Mouse (Mus musculus) midbrain, embryonic 14.5 days (tissue): ENCODE data around the gene Ctnna3. TPM values are rescaled to one million over a fixed set of nuclear protein-coding genes. Genes with fewer than 3 reads are reported as not detected.
"Not testable (repeated sequence)": the region's sequence is repeated elsewhere in the genome, so short reads cannot be mapped to it uniquely, and the experiment has no call there.

Experiments
- ATAC-seq: fragments of 200-750 bp; cut with Nextera tagmentation; 2 replicates; pipeline ENCODE4 v1.8.0; 2017; ENCODE audit warnings: moderate number of reproducible peaks, moderate library complexity; ENCODE audit not compliant: low FRiP score, low TSS enrichment
- DNase-seq: peaks from one replicate; pipeline ENCODE4 v3.0.0-alpha.2; 2015
- H3K27ac ChIP-seq: fragments of 300-500 bp; sonication (generic); replicated peaks from 2 replicates; pipeline ENCODE4 v1.5.1; 2014; ENCODE audit warnings: mild to moderate bottlenecking, low read depth, low read length, moderate library complexity
- H3K27me3 ChIP-seq: fragments of 300-500 bp; sonication (generic); 2 replicates; pipeline ENCODE4 v1.6.1; 2014; ENCODE audit warnings: low read length, control low read depth, mixed read lengths; ENCODE audit not compliant: control insufficient read depth, insufficient read depth
- H3K36me3 ChIP-seq: fragments of 300-500 bp; sonication (generic); 2 replicates; pipeline ENCODE4 v1.6.1; 2014; ENCODE audit warnings: low read length, control low read depth; ENCODE audit not compliant: control insufficient read depth, insufficient read depth
- H3K4me1 ChIP-seq: fragments of 300-500 bp; sonication (generic); 2 replicates; pipeline ENCODE4 v1.6.1; 2014; ENCODE audit warnings: mild to moderate bottlenecking, antibody characterized with exemption, low read length, control low read depth; ENCODE audit not compliant: control insufficient read depth, insufficient read depth
- H3K4me2 ChIP-seq: fragments of 300-500 bp; sonication (generic); 2 replicates; pipeline ENCODE4 v1.6.1; 2014; ENCODE audit warnings: mild to moderate bottlenecking, low read length, moderate library complexity
- H3K4me3 ChIP-seq: fragments of 300-500 bp; sonication (generic); replicated peaks from 2 replicates; pipeline ENCODE4 v1.5.1; 2014; ENCODE audit warnings: low read depth, low read length
- H3K9ac ChIP-seq: fragments of 300-500 bp; sonication (generic); replicated peaks from 2 replicates; pipeline ENCODE4 v1.6.1; 2014; ENCODE audit warnings: mild to moderate bottlenecking, low read length, moderate library complexity
- H3K9me3 ChIP-seq: fragments of 300-500 bp; sonication (generic); 2 replicates; pipeline ENCODE4 v1.6.1; 2016; ENCODE audit warnings: low read length, control low read depth, mixed read lengths; ENCODE audit not compliant: control insufficient read depth
- WGBS: fragments of 180-500 bp; shearing (Covaris S2); extraction: QIAGEN DNeasy Blood & Tissue Kit; methylation state at CpG from one replicate; pipeline ENCODE4 v1.1.7; 2014; 5-methylcytosine and 5-hydroxymethylcytosine counted together
- polyA plus RNA-seq: library from polyadenylated mRNA; unstranded; fragments of >200 nt; fragmentation: Nextera tagmentation; extraction: Ambion mirVana; gene quantifications from 2 replicates; pipeline ENCODE4 v1.2.1, GENCODE M21; 2014

Gene Ctnna3
- polyA plus RNA-seq, 1 experiment from 2014 or later, result 1.1 TPM

DNA sequence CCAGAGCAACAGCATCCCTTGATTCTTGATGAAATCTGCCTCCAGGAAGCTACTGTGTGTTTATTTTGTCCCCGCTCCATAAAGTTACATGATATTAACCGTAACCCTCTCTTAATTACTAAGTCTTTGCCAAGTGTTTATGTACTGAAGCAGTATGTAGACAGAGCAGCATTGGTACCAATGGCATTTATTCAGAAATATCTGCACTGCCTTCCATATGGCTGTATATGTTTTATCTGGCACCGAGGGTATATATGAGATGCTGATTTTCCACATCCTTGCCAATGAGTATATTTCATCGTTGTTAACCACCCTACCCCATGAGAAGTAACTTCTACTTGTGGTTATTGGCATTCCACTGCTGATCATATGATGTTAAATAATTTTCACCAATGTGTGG is 947.9 kb downstream of the Ctnna3 start:
- Histone ChIP-seq H3K27ac (no peak overlapping the region), H3K27me3 (no peaks in the 10 kb centered on the region), H3K4me2 (no peak overlapping the region), H3K4me3 (no peak overlapping the region), H3K4me1 (no peaks in the 10 kb centered on the region), H3K36me3 (no peaks in the 10 kb centered on the region), H3K9me3 (no peaks in the 10 kb centered on the region), H3K9ac (no peak overlapping the region)
- ATAC-seq, result no peak
- DNase-seq, result no peak
- WGBS, result 91% methylated on average over 4 of the region's 4 CpGs

DNA sequence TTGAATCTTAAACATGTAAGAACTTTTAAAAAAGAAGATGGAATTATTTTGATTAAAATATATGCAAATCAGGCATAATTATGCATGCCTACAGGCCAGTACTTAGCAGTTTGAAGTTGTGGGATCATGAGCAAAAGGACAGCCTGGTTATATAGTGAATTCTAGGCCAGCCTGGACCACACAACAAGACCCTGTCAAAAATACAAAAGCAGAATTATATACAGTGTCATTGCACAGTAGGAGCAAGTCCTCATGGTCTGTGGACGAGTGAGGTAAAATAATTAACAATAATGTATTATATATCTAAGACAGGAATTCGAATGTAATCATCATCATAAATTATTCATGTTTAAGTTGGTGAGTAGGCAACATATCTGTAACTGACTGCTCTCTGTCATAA is 966.7 kb downstream of the Ctnna3 start:
- H3K4me3 ChIP-seq, result no peak overlapping the region
- H3K9ac ChIP-seq, result no peak overlapping the region
- ATAC-seq (no peak), DNase-seq (no peak)
- no peak overlapping the region for H3K27ac ChIP-seq
- H3K9me3 ChIP-seq, result no peaks in the 10 kb centered on the region
- WGBS, result 46% methylated on average over 2 of the region's 2 CpGs
- no peaks in the 10 kb centered on the region for H3K4me1 ChIP-seq
- no peaks in the 10 kb centered on the region for H3K27me3 ChIP-seq
- H3K36me3 ChIP-seq, result no peaks in the 10 kb centered on the region
- no peak overlapping the region for H3K4me2 ChIP-seq

DNA sequence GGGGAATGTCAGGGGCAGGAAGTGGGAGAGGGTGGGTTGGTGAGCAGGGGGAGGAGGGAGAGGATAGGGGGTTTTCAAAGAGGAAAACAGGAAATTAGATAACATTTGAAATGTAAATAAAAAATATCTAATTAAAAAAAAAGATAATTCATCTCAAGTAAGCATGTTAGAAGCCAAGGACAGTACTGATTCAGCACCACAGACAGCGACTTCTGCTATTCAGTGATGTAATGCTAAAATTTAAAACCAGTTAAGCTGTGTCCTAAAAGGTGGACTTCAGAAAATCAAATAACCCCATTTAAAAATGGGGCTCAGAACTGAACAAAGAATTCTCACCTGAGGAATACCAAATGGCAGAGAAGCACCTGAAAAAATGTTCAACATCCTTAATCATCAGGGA is 988.5 kb downstream of the Ctnna3 start:
- not testable (repeated sequence) for H3K27me3 ChIP-seq, H3K9ac ChIP-seq, H3K4me1 ChIP-seq, DNase-seq, H3K4me2 ChIP-seq, H3K9me3 ChIP-seq, H3K4me3 ChIP-seq, H3K36me3 ChIP-seq, H3K27ac ChIP-seq, ATAC-seq
- 27% methylated on average over 1 of the region's 1 CpGs for WGBS

GRCm38 (mm10) chr10:64438736-64439135 is 1008.8 kb downstream of the Ctnna3 start:
- H3K27me3 ChIP-seq, result no peaks in the 10 kb centered on the region
- no peaks in the 10 kb centered on the region for H3K36me3 ChIP-seq
- no peak for DNase-seq
- no peak for ATAC-seq
- no peak overlapping the region for H3K27ac ChIP-seq
- no peak overlapping the region for H3K9ac ChIP-seq
- no peaks in the 10 kb centered on the region for H3K4me1 ChIP-seq
- no peak overlapping the region for H3K4me2 ChIP-seq
- no peak overlapping the region for H3K4me3 ChIP-seq
- no peaks in the 10 kb centered on the region for H3K9me3 ChIP-seq

DNA sequence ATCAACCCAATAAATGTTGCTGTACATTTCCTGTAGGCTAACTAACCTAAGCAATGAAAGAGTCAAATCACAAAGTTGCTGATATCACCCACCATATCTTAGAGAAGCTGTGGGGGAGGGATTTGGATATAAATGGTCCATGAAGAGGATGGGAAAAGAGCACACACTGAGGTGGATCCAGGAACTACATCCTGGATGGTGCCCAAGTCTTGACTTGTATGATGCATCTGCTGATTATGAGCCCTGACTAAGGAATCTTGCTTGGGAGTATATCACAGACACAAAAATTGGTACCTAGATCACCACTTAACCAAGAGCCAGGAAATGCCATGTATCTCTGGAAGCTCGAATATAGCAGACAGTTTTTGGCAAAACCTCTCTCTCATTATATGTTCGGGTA is 1018.7 kb downstream of the Ctnna3 start:
- WGBS, result 90% methylated on average over 2 of the region's 2 CpGs
- ATAC-seq, result no peak
- Histone ChIP-seq H3K4me1 (no peaks in the 10 kb centered on the region), H3K4me3 (no peak overlapping the region), H3K9ac (no peak overlapping the region), H3K27me3 (no peaks in the 10 kb centered on the region), H3K4me2 (no peak overlapping the region), H3K36me3 (no peaks in the 10 kb centered on the region), H3K9me3 (no peaks in the 10 kb centered on the region), H3K27ac (no peak overlapping the region)
- no peak for DNase-seq

DNA sequence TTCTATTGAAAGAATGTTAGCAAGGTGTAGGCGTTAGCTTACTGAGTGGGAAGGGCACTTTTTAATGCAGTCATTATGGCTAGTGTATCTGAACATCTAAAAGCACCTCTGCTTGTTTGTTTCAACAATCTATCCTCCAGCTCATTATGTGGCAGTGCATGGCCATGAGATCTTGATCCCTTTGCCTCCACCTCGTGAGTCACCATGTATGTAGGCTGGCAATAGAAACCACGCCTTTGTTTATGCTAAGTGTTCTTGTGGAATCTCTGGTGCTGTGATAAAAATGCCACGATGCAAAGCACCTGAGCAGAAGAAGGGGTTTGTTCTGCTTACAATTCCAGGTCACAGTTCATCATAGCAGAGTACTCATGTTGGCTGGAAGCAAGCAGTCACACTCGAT is 1053.4 kb downstream of the Ctnna3 start:
- H3K4me3 ChIP-seq, result no peak overlapping the region
- H3K4me2 ChIP-seq, result no peak overlapping the region
- no peak for ATAC-seq
- no peaks in the 10 kb centered on the region for H3K27me3 ChIP-seq
- 84% methylated on average over 5 of the region's 5 CpGs for WGBS
- no peaks in the 10 kb centered on the region for H3K36me3 ChIP-seq
- H3K4me1 ChIP-seq, result no peaks in the 10 kb centered on the region
- H3K27ac ChIP-seq, result no peak overlapping the region
- H3K9me3 ChIP-seq, result no peaks in the 10 kb centered on the region
- no peak for DNase-seq
- H3K9ac ChIP-seq, result no peak overlapping the region

DNA sequence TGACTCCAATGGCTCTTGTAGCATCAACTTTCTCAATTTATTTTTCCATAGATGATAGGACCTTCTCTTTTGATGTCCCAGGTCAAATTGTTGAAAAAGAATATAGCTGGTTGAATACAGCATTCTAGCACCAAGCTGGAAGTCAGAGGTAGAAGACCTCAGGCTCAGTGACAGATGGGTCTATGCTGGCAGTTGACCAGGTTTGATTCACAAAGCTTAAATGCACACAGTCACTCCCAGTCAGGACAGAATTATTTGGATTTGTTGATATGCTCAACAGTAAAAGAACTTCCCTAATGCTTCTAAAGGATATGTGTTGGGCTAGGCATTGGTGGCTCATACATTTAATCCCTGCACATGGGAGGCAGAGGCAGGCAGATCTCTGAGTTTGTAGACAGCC is 1059.6 kb downstream of the Ctnna3 start:
- Histone ChIP-seq H3K9me3 (no peaks in the 10 kb centered on the region), H3K27ac (no peak overlapping the region), H3K4me1 (no peaks in the 10 kb centered on the region), H3K9ac (no peak overlapping the region), H3K27me3 (no peaks in the 10 kb centered on the region), H3K36me3 (no peaks in the 10 kb centered on the region), H3K4me2 (no peak overlapping the region), H3K4me3 (no peak overlapping the region)
- no peak for ATAC-seq
- DNase-seq, result no peak

DNA sequence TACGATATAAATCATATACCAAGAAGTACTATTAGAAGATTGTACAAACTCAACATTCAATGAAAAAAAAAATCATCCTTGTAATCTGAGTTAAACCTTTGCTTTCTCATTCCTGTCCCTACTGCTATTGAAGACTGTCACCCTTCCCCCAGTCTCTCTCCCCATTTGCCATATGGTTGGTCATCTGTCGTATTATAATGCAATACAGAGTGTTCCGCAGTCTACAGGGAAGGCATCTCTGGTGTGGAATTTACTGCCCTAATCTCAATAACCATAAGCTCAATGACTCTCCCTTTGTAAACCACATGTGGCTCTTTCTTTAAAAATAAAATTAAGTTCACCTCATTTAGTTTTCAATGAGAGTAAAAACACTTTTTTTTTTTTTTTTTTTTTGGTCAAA is 1113.7 kb downstream of the Ctnna3 start:
- DNase-seq (peak; percentile 8), ATAC-seq (no peak)
- Histone ChIP-seq H3K27ac (no peak overlapping the region), H3K9me3 (no peaks in the 10 kb centered on the region), H3K4me3 (no peak overlapping the region), H3K9ac (no peak overlapping the region), H3K4me2 (no peak overlapping the region), H3K36me3 (no peaks in the 10 kb centered on the region), H3K27me3 (no peaks in the 10 kb centered on the region), H3K4me1 (no peaks in the 10 kb centered on the region)
- WGBS, result 70% methylated on average over 3 of the region's 3 CpGs

- DNase-seq, result peak; percentile 24
- Histone ChIP-seq H3K4me3 (no peak overlapping the region), H3K9me3 (no peaks in the 10 kb centered on the region), H3K4me2 (no peak overlapping the region), H3K9ac (no peak overlapping the region), H3K36me3 (no peaks in the 10 kb centered on the region), H3K27ac (no peak overlapping the region), H3K4me1 (no peaks in the 10 kb centered on the region), H3K27me3 (no peaks in the 10 kb centered on the region)
- peak; percentile 64; the same call in 1 of the 2 replicates for ATAC-seq
- WGBS, result 36% methylated on average over 2 of the region's 2 CpGs
Observed at GRCm38 (mm10) chr10:64544389-64544788, 1114.5 kb downstream of the Ctnna3 start.
